Mouse (Mus musculus) frontal cortex, postnatal 36 days (tissue): ENCODE measurements at regions not wholly inside any gene's neighbourhood (a gene's known extent, or its start where the extent isn't known, plus 50 kb on each side); places are given as distances from the start of the nearest gene placed in this dataset.
A peak's percentile ranks its signal among the peaks of the same experiment; 100 is the strongest.
"Not testable (repeated sequence)": the region's sequence is repeated elsewhere in the genome, so short reads cannot be mapped to it uniquely, and the experiment has no call there.

Source experiments
- DNase-seq, 2 experiments: peaks; one replicate each; pipeline ENCODE4 v3.0.0; 2022; ENCODE audit warnings: low spot score in 2 of 2

DNA sequence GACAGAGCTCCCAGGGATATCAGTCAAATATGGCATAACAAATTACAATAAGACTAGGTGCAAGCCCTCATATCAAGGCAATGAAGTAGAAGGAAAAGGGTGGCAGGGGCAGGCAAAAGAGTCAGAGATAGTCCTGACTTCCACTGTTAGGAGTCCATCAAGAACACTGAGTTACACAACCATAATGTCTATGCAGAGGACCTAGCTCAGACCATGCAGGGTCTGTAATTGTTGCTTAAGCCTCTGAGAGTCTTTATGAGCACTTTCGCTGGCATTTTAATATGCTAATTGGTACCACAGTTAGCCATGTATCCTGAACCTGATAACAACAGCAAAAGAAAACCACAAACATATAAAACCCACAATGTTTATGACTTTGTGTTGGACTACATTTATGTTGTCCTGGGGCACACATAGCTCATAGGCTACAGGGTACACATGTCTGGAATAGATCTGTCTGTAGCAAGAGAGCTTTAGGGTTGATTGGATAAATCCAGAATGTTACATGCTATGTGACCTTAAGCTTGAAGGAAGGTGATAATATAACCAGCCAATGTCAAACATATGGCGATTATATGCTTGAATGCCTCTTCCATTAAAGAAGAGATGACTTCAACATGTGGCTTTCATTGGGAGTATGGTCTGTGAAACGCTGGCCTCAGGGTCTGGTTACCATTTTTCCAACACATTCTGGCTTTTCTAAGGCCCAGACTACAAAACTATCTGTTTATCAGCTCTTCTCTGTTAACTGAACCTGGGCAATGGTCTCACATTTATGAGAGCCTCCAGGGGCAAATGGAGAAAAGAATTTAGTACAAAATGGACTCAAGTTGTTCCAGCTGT lies 836.6 kb downstream of the Gm9195 start:
- DNase-seq = no peak

- no peak for DNase-seq
These were observed 849.1 kb downstream of the Gm9195 start for GRCm38 (mm10) chr14:71642536-71642935.

DNA sequence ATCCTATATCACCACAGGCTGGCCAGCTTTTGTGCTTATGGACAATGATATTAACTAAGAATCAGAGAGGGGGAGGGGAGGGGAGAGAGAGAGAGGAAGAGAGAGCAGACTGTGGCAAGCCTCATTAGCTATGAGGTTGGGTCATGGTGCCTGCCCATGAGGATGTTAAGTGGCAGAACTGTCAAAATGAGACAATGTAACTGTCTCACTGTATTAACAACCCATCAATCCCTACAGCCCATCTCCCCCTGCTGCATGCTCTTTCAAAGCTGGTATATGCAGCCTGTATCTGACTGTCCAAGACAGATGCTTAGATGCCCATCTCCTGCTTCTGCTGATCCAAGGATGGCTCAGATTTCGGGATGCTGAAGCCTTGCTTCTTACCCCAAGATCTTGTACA lies 852.6 kb downstream of the Gm9195 start:
- no peak for DNase-seq

DNA sequence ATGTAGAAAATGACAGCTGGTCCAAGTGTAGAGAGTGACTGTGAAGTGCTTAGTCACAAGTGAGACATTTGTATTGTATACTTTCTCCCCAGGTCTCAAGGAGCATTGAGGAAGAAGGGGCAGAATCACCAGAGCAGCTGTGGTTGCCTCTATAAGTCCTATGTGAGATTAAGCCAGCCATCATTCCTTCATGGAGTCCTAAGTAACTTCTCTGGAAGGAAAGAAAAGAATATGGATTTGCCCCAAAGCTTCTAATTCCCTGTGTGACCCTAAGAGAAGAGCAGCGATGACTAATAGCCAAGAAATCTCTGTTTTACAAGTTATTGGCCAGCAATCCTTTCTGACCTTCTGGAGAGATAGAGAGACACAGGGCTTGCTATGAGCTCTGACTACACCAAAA lies 856.5 kb downstream of the Gm9195 start:
- DNase-seq = no peak

GRCm38 (mm10) chr14:71609698-71610301 lies 881.8 kb downstream of the Gm9195 start:
- DNase-seq = no peak

GRCm38 (mm10) chr14:71603710-71604109 lies 887.9 kb downstream of the Gm9195 start:
- no peak for DNase-seq

GRCm38 (mm10) chr14:71597859-71598258 lies 893.8 kb downstream of the Gm9195 start:
- no peak for DNase-seq

DNA sequence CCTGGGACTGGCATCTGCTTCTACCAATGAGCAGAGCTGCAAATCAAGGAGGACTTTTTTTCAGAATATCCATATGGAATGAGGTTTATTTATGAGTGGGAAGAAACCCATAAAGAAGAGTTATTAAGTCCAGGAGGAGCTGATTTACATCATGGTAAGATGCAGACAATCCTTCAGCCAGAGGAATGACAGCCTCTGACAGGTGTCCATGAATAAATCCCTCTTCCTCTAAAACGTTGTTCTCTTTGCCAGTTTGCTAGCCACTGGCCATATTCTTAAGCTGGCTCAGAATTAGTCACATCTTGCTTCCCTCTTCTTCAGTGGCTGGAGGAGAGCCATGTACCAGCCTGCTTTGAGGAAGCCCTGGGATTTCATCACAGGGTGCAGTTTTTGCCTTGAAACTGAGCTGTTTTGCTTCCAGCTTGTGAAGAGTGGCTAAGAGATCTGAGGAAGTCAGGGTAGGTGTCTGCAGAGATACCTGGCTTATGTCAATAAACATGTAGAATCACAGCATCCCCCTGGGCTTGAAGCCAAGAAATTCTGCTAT lies 902.9 kb downstream of the Gm9195 start:
- peak; percentile 14 to 26 for DNase-seq

GRCm38 (mm10) chr14:71588006-71588405 lies 903.6 kb downstream of the Gm9195 start:
- peak; percentile 30 to 36 for DNase-seq

DNA sequence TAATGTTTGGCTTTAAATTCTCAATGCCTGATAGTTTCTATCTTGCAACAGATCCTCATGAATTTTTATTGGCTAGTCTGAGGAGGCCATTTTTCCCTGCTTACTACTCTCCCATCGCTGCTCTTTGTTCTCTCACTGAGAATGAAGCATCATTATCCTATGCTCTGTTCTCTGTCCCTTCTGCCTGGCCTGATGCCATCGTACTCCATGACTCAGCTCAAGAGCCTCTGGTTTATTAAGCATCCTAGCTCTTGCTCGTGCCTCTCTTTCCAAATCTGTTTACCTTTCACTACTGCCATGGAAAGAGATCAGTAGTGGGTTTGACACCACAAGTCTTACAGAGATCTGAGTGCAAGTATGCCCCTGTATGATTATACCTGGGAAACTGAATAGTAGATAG lies 926.8 kb downstream of the Gm9195 start:
- no peak for DNase-seq

DNA sequence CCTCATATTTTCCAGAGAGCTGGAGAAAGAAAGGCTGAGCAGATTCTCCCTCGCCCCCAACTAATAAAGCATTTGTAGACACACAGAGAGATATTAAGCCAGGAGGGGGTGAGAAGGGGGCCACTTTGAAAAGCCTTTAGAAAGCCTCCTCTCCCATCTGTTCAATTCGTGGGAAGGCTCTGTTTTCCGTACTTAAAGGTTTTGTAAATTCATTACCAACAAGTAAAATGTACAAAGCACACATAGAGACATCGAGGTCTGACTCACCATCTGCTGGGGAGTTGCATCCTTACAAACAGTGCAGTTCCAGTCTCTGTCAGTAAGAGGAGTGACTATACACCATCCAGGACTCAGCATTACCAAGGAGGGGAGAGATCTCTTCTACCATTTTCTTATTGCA lies 929.7 kb downstream of the Gm9195 start:
- DNase-seq = peak in 1 of 2 experiments; percentile 14

- DNase-seq = not testable (repeated sequence)
These were observed 937.3 kb downstream of the Gm9195 start for GRCm38 (mm10) chr14:71554324-71554723.

DNA sequence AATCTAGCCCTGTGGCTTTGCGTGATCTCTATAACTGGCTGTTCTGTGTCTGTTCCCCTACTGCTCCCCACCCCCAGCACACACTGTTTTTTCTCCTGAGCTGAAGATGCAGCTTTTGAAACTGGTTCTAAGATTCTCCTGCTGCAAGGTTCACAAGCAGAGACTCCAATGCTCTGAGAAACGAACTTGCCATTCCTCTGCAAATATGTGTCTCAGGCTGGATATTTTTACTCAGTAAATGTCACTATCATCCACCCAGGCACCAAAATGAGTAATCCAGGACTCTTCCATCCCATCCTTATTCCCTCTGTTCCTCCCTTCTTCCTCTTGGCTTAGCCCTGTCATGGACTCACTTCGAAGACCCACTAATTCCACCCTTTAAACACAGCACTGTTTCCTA lies 943.9 kb upstream of the Fam160b2 start:
- peak in 1 of 2 experiments; percentile 12 for DNase-seq

- no peak for DNase-seq
These were observed 932.5 kb upstream of the Fam160b2 start for GRCm38 (mm10) chr14:71532074-71532659.

GRCm38 (mm10) chr14:71531298-71531697 lies 931.7 kb upstream of the Fam160b2 start:
- no peak for DNase-seq

DNA sequence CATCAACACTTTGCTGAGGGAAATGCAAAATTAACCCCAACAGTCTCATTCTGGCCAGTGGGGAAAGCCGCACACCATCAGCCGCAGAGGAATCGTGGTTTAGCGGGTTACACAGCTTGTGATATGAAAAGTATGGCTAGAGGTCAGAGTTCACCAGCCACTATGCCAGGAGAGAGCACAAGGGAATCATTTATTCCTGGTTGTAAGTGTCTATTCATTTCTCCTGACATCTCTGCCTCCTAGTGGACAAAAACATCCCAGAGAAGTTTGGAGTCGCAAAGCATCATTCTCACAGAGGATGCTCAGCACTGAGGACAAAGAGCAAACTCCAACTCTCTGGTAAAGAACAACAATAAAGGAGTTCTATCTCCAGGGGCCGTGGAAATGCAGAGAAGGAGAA lies 930.8 kb upstream of the Fam160b2 start:
- DNase-seq = peak in 1 of 2 experiments; percentile 10

- DNase-seq = no peak
These were observed 918.9 kb upstream of the Fam160b2 start for GRCm38 (mm10) chr14:71518541-71518940.

DNA sequence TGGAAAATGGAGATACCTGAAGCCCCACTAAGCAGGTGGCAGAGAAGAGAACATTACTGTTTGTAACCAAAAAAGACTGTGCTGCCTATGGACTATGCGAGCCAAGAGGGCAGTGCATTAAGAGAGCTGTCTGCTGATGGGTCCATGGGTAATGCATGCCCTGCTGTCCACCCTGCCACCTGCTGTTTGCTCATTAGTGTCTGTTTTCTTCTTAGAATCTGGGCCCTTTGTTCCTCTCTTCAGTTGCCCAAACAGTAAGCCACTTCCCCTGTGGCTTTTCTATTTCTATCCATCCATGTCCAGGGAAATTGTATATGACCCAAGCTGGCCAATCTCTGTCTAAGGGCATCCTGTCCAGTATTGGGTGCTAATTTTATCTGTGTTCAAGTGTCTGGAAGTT lies 901.2 kb upstream of the Fam160b2 start:
- DNase-seq = no peak

GRCm38 (mm10) chr14:71491201-71491600 lies 891.6 kb upstream of the Fam160b2 start:
- DNase-seq = no peak

DNA sequence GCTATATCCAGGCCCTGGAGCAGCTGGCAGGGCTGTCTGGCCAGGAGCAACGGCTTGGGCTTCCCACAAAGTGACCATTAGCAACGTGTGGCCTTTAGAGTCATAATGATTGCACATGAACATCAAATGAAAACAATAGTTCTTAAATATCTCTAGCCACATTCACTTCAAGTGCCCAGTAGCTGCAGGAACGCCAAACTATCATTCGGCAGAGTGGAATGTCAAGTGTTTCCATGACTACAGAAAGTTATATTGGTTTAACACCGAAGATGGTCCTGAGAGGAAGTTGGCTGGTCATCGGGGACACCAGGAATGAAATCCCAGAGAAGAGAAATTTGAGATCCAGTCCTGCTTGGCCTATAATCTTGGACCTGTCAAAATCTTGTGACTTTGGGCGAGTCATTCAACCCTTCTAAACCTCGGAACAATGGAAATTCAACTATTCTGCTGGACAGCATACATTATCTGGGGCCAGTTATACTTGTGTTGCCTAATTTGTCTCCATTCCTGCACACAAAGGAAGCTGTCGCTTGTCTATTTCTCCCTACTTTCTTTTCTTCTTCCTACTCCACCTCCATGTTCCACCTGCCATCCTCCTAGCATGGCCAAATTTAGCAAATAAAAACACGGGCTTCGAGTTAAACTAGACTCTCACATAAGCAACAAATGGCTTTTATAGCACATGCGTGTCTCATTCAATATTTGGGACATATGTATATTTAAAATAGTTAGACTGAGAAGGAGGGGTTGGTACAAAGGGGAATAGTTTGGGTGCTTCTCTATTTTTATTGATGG lies 886.7 kb upstream of the Fam160b2 start:
- DNase-seq = peak in 1 of 2 experiments; percentile 14

GRCm38 (mm10) chr14:71475656-71476055 lies 876.0 kb upstream of the Fam160b2 start:
- DNase-seq = no peak

GRCm38 (mm10) chr14:71473907-71474306 lies 874.3 kb upstream of the Fam160b2 start:
- DNase-seq = no peak
